Mouse (Mus musculus): ENCODE results near the gene Klk1b8.
"Not testable (repeated sequence)": the region's sequence is repeated elsewhere in the genome, so short reads cannot be mapped to it uniquely, and the experiment has no call there.

Klk1b8 gene

DNA sequence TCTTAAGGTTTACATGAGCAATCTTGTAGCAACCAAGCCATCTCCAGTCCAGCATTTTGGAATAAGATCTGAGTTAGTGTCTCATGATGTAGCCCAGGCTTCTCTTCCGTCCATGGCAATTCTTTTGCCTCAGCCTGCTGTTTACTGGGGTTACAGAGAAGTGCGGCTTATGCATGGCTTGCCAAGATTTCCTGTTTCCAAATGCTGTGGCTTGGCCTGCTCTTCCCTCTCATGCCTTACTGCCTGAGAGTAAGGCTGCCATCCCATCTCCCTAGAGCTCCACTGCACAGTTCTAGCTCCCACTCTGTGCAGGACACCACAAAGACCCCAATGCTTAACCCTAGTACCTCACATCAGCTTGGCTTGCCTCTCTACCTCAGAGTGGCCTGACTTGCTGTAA is 17.1 kb downstream of the Klk1b8 start:
- in situ Hi-C loops (cut with MboI; ENCODE audit: low pct_unique_long_range_greater_than_20kb in 1 of 2, low sequenced_read_pairs in 2 of 2, unreplicated experiment in 1 of 2), result loop anchor here in 1 of 2 experiments (10.0 kb wide), 1 partner anchor 127 kb away; no protein-coding TSS in a partner anchor

DNA sequence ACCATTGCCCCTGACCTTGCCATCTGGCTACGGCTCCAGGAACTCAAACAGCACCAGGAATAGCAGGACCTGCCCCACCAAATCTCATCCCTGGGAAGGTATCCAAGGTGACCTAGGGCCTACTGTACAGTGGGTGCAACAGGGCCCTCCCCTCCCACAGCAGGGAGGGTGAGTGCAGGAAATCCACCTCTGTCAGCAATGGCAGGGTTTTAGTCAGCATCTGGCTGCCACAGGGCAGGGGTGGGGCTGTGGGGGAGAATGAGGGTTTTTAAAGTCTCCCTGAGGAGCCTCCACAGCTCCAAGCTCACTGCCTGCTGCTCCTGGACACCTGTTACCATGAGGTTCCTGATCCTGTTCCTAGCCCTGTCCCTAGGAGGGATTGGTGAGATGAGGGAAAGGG is 25.3 kb downstream of the Klk1b8 start, which contains the start of gene Klk1b9:
Gene Klk1b9 (plus strand): TSS at position 301 of the 400 bp plus-strand sequence.
- in situ Hi-C loops (cut with MboI; ENCODE audit: low pct_unique_long_range_greater_than_20kb in 1 of 2, low sequenced_read_pairs in 2 of 2, unreplicated experiment in 1 of 2), result not testable (repeated sequence)

DNA sequence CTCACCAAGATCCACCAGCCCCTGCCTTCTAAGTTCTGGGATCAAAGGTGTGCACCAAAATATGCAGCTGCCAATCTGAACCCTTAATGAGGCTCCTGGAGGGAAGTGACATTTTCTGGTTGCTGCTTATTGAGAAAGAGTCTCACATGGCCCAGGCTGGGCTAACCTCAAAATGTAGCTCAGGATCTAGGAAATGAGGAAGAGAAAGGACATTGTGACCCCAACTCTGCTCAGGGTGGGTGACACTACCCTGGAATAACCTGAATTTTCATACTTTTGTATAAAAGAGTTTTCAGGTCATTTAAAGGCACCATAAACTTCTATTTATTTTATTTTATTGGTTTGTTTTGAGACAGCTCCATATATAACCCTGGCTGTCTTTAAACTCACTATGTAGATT is 35.2 kb downstream of the Klk1b8 start:
- in situ Hi-C loops (cut with MboI; ENCODE audit: low pct_unique_long_range_greater_than_20kb in 1 of 2, low sequenced_read_pairs in 2 of 2, unreplicated experiment in 1 of 2), result no loop called here

DNA sequence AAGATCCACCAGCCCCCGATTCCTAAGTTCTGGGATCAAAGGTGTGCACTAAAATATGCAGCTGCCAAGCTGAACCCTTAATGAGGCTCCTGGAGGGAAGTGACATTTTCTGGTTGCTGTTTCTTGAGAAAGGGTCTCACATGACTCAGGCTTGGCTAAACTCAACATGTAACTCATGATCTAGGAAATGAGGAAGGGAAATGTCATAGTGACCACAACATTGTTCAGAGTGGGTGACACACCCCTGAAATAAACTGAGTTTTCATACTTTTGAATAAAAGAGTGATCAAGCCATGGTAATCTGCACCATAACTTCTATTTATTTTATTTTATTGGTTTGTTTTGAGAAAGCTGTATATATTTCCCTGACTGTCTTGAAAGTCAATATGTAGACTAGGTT is 44.4 kb downstream of the Klk1b8 start:
- in situ Hi-C loops (cut with MboI; ENCODE audit: low pct_unique_long_range_greater_than_20kb in 1 of 2, low sequenced_read_pairs in 2 of 2, unreplicated experiment in 1 of 2), result not testable (repeated sequence)

DNA sequence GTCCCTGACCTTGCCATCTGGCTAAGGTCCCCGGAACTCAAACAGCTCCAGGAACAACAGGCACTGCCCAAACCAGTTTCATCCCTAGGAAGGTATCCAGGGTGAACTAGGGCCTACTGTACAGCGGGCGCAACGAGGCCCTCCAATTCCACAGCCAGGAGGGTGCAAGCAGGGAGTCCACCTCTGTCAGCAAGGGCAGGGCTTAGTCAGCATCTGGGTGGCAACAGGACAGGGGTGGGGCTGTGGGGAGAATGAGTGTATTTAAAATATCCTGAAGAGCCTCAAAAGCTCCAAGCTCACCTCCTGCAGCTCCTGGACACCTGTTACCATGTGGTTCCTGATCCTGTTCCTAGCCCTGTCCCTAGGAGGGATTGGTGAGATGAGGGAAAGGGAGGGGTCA is 45.1 kb downstream of the Klk1b8 start, which contains the start of gene Klk1b11:
Gene Klk1b11 (plus strand): TSS at position 301 of the 400 bp plus-strand sequence.
- in situ Hi-C loops (cut with MboI; ENCODE audit: low pct_unique_long_range_greater_than_20kb in 1 of 2, low sequenced_read_pairs in 2 of 2, unreplicated experiment in 1 of 2), result not testable (repeated sequence)

All from mouse embryonic stem cell (cell line).